Mouse (Mus musculus) ES-E14 (cell line): Measurements from ENCODE around the gene Ap1s1.

Experiments used
- HCFC1 ChIP-seq: IDR thresholded peaks from 2 replicates; pipeline ENCODE4 v1.6.1; 2012; ENCODE audit warnings: low read length, inconsistent platforms, borderline replicate concordance; ENCODE audit not compliant: insufficient read depth
- MAFK ChIP-seq: IDR thresholded peaks from 2 replicates; pipeline ENCODE4 v1.6.1; 2014; ENCODE audit warnings: mild to moderate bottlenecking, low read depth, low read length, inconsistent platforms; ENCODE audit not compliant: insufficient read depth
- ZC3H11A ChIP-seq: IDR thresholded peaks from 2 replicates; pipeline ENCODE4 v1.6.1; 2012; ENCODE audit warnings: low read depth, mild to moderate bottlenecking, inconsistent platforms, low read length, borderline replicate concordance

GRCm38 (mm10) chr5:136986695-136987137, 59.2 kb downstream of the Ap1s1 start, which contains the start of gene Plod3:
- TF ChIP-seq HCFC1, result peak; percentile 86
- TF ChIP-seq ZC3H11A, result no peak
- no peak for TF ChIP-seq MAFK
